Mouse (Mus musculus) lung, postnatal 0 days (tissue): ENCODE results near the gene Wscd2. TPM values are rescaled to one million over a fixed set of nuclear protein-coding genes. Genes with fewer than 3 reads are reported as not detected.

Experiments
- ATAC-seq: fragments of 200-750 bp; cut with Nextera tagmentation; 2 replicates; pipeline ENCODE4 v1.8.0; 2017; ENCODE audit warnings: moderate library complexity
- DNase-seq: peaks from one replicate; pipeline ENCODE4 v3.0.0-alpha.2; 2016; ENCODE audit warnings: low spot score
- H3K27ac ChIP-seq: fragments of 300-500 bp; sonication (generic); 2 replicates; pipeline ENCODE4 v1.5.1; 2014; ENCODE audit warnings: antibody characterized with exemption, mild to moderate bottlenecking, low read length, mixed read lengths
- H3K27me3 ChIP-seq: fragments of 300-500 bp; sonication (generic); replicated peaks from 2 replicates; pipeline ENCODE4 v1.6.1; 2014; ENCODE audit warnings: low read length, mixed read lengths; ENCODE audit not compliant: insufficient read depth
- H3K36me3 ChIP-seq: fragments of 300-500 bp; sonication (generic); 2 replicates; pipeline ENCODE4 v1.6.1; 2014; ENCODE audit warnings: low read length, mixed read lengths; ENCODE audit not compliant: insufficient read depth
- H3K4me1 ChIP-seq: fragments of 300-500 bp; sonication (generic); 2 replicates; pipeline ENCODE4 v1.6.1; 2014; ENCODE audit warnings: antibody characterized with exemption, low read depth, low read length, mixed read lengths; ENCODE audit not compliant: insufficient read depth
- H3K4me2 ChIP-seq: fragments of 300-500 bp; sonication (generic); replicated peaks from 2 replicates; pipeline ENCODE4 v1.6.1; 2014; ENCODE audit warnings: low read depth, mild to moderate bottlenecking, low read length, moderate library complexity, mixed read lengths
- H3K4me3 ChIP-seq: fragments of 300-500 bp; sonication (generic); 2 replicates; pipeline ENCODE4 v1.5.1; 2014; ENCODE audit warnings: low read depth, low read length
- H3K9ac ChIP-seq: fragments of 300-500 bp; sonication (generic); replicated peaks from 2 replicates; pipeline ENCODE4 v1.6.1; 2014; ENCODE audit warnings: low read depth, mild to moderate bottlenecking
- H3K9me3 ChIP-seq: fragments of 300-500 bp; sonication (generic); 2 replicates; pipeline ENCODE4 v1.6.1; 2016; ENCODE audit warnings: low read length, mixed read lengths
- CTCF ChIP-seq: IDR thresholded peaks from 2 replicates; pipeline ENCODE4 v1.5.1; 2016; ENCODE audit warnings: antibody characterized with exemption, mild to moderate bottlenecking
- EP300 ChIP-seq: IDR thresholded peaks from 2 replicates; pipeline ENCODE4 v1.6.1; 2016; ENCODE audit warnings: antibody characterized with exemption, mild to moderate bottlenecking, control low read depth
- WGBS: fragments of 180-500 bp; shearing (Covaris S2); extraction: QIAGEN DNeasy Blood & Tissue Kit; methylation state at CpG from one replicate; pipeline ENCODE4 v1.1.7; 2014; 5-methylcytosine and 5-hydroxymethylcytosine counted together
- polyA plus RNA-seq: library from polyadenylated mRNA; unstranded; fragments of >200 nt; fragmentation: Nextera tagmentation; extraction: Ambion mirVana; gene quantifications from 2 replicates; pipeline ENCODE4 v1.2.1, GENCODE M21; 2015

Wscd2 gene
- polyA plus RNA-seq, 1 experiment from 2014 or later: 2.7 TPM

GRCm38 (mm10) chr5:113625068-113625467 is 134.9 kb downstream of the Wscd2 start:
- WGBS: 42% methylated on average over 4 of the region's 4 CpGs
- no peak overlapping the region for H3K4me3 ChIP-seq
- no peak for ATAC-seq
- no peak for TF ChIP-seq EP300
- no peak for TF ChIP-seq CTCF
- H3K27ac ChIP-seq: 0 out of 2 replicates have a peak overlapping the region, but pooled peaks have one; percentile 26
- H3K27me3 ChIP-seq: no peaks in the 10 kb centered on the region
- peaks cover 11% of the 10 kb centered on the region; the same call in 1 of the 2 replicates for H3K4me1 ChIP-seq
- no peaks in the 10 kb centered on the region for H3K36me3 ChIP-seq
- H3K9ac ChIP-seq: no peak overlapping the region
- H3K4me2 ChIP-seq: no peak overlapping the region
- no peak for DNase-seq
- no peaks in the 10 kb centered on the region for H3K9me3 ChIP-seq

DNA sequence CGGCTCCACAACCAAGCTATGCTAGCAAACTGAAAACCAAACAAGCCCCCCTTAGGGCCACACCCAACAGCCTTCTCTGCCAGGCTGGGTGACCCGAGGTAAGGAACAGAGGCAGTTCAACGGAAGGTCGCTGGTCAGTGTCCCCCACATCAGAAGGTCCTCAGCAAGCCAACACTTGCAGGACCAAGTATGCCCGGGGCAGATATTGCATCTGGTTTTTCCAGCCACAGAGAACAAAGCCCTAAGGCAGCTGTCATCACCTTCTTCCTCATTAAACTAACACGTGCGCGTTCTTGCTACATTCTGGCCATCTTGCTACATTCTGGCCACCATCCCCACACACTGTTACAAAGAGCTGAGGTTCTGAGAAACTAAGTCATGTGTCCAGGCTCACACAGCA is 136.2 kb downstream of the Wscd2 start:
- Histone ChIP-seq H3K27me3 (no peaks in the 10 kb centered on the region), H3K4me3 (no peak overlapping the region), H3K4me2 (no peak overlapping the region), H3K4me1 (peaks cover 11% of the 10 kb centered on the region; the same call in 1 of the 2 replicates), H3K9ac (no peak overlapping the region), H3K9me3 (no peaks in the 10 kb centered on the region), H3K36me3 (no peaks in the 10 kb centered on the region), H3K27ac (peak overlapping the region; percentile 72)
- 38% methylated on average over 8 of the region's 8 CpGs for WGBS
- TF ChIP-seq EP300 (peak; percentile 65), CTCF (no peak)
- ATAC-seq: peak; percentile 47
- peak; percentile 85 for DNase-seq

DNA sequence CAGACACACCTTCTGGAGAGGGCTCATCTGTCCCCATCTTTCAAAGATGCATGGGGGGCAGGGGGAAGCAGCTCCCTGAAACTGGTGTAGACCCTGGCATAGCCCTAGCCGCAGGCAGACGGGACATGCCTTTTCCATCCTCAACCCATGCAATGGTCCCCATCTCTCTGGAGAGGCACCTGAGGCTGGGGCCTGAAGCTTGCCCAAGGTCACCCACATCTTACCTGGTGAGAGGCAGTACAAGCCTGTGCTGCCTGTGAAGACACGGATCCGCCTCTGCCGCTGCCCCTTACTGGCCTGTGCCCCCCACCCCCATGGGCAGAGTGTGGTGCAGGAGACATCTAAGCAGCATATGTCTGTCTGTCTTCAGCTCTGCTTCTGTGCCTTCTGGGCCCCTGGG is 136.9 kb downstream of the Wscd2 start:
- Histone ChIP-seq H3K27ac (peak overlapping the region; percentile 72), H3K4me1 (peaks cover 11% of the 10 kb centered on the region; the same call in 1 of the 2 replicates), H3K27me3 (no peaks in the 10 kb centered on the region), H3K36me3 (no peaks in the 10 kb centered on the region), H3K4me2 (no peak overlapping the region), H3K9me3 (no peaks in the 10 kb centered on the region), H3K4me3 (no peak overlapping the region), H3K9ac (no peak overlapping the region)
- ATAC-seq (no peak), DNase-seq (no peak)
- no peak for TF ChIP-seq CTCF
- no peak for TF ChIP-seq EP300
- 60% methylated on average over 5 of the region's 5 CpGs for whole genome bisulfite sequencing

GRCm38 (mm10) chr5:113627820-113628437 is 137.8 kb downstream of the Wscd2 start:
- no peak overlapping the region for H3K4me2 ChIP-seq
- peaks cover 11% of the 10 kb centered on the region; the same call in 1 of the 2 replicates for H3K4me1 ChIP-seq
- peak overlapping the region; percentile 72 for H3K27ac ChIP-seq
- no peak overlapping the region for H3K4me3 ChIP-seq
- DNase-seq (peak; percentile 82), ATAC-seq (peak; percentile 59)
- TF ChIP-seq EP300 (peak; percentile 56), CTCF (no peak)
- 34% methylated on average over 11 of the region's 11 CpGs for WGBS
- no peaks in the 10 kb centered on the region for H3K36me3 ChIP-seq
- H3K27me3 ChIP-seq: no peaks in the 10 kb centered on the region
- no peaks in the 10 kb centered on the region for H3K9me3 ChIP-seq
- no peak overlapping the region for H3K9ac ChIP-seq

GRCm38 (mm10) chr5:113629248-113629647 is 139.1 kb downstream of the Wscd2 start:
- TF ChIP-seq CTCF: no peak
- TF ChIP-seq EP300: no peak
- Histone ChIP-seq H3K4me2 (no peak overlapping the region), H3K27me3 (no peaks in the 10 kb centered on the region), H3K9ac (no peak overlapping the region), H3K4me1 (peaks cover 12% of the 10 kb centered on the region), H3K4me3 (no peak overlapping the region), H3K27ac (peak overlapping the region; percentile 72), H3K36me3 (no peaks in the 10 kb centered on the region), H3K9me3 (no peaks in the 10 kb centered on the region)
- no peak for ATAC-seq
- no peak for DNase-seq
- WGBS: 80% methylated on average over 3 of the region's 3 CpGs

GRCm38 (mm10) chr5:113630116-113630515 is 140.0 kb downstream of the Wscd2 start:
- no peaks in the 10 kb centered on the region for H3K36me3 ChIP-seq
- H3K9me3 ChIP-seq: no peaks in the 10 kb centered on the region
- peaks cover 15% of the 10 kb centered on the region for H3K4me1 ChIP-seq
- no peak overlapping the region for H3K4me3 ChIP-seq
- H3K4me2 ChIP-seq: no peak overlapping the region
- ATAC-seq: no peak
- TF ChIP-seq CTCF (no peak), EP300 (no peak)
- H3K27ac ChIP-seq: peak overlapping the region; percentile 62
- 46% methylated on average over 10 of the region's 10 CpGs for WGBS
- no peak overlapping the region for H3K9ac ChIP-seq
- no peaks in the 10 kb centered on the region for H3K27me3 ChIP-seq
- peak; percentile 56 for DNase-seq
